Comparison of ENCODE assay signal across 7 mouse cellular contexts in the genomic region with DNA sequence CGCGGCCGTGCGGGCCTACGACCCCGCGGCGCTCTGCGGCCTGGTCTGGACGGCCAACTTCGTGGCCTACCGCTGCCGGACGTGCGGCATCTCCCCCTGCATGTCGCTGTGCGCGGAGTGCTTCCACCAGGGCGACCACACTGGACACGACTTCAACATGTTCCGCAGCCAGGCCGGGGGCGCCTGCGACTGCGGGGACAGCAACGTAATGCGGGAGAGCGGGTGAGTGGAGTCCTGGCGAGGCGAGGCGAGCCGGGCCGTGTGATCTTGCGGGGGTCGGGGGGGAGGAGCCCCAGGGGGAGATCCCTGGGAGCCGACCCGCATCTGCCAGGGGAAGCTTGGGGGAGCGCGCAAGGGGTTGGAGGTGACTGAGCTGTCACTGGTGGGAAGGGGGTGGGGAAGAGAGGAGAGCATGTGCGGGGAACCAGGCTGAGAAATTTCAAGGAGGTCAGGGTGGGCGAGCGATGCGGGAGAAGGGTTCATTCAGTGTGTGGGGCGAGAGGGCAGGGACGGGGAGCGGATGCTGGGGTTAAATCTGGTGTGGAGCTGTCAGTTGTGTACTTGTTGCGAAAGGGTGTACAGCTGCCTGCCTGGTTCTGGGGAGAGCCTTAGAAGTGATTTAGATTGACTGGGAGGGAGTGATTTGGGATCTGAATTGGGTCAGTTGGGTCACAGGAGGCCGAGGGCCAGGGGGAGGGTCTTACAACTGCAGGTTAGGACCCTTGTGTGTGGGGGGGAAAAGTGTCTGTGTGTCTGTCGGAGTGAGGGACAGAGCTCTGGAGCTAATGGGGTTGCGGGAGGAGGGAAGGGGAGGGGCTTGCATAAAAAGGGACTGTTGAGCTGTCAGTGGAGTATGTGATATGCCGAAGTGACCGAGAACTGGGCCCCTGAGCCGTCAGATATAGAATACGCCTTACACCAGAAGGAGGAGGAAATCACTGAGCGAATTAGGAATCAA. TPM values are rescaled to one million over a fixed set of nuclear protein-coding genes. Genes with fewer than 3 reads are reported as not detected.
DNase-seq lines count a peak whose midpoint lies in the region; ATAC-seq lines count a peak whose summit lies in the region.

No protein-coding gene starts in this region.

- ATAC-seq in intestine, embryonic 16.5 days = peak; percentile 84

- peak; percentile 75 for DNase-seq in adrenal gland, postnatal 10 days
- DNase-seq in embryo, embryonic 11 days = peak; percentile 53
- peak; percentile 35 to 58 for DNase-seq in gastrocnemius, postnatal 4 days (ENCODE audit: low spot score in 2 of 2)
- DNase-seq in left cerebral cortex, postnatal 36 days (ENCODE audit: low spot score in 2 of 2) = peak; percentile 42 to 58
- peak; percentile 49 for DNase-seq in mesoderm, embryonic 11.5 days (ENCODE audit: low read depth, low spot score)
- DNase-seq in right cerebral cortex, postnatal 36 days (ENCODE audit: low spot score in 2 of 2) = peak; percentile 29 to 41

- peak overlapping the region; percentile 99 for H3K9ac ChIP-seq in intestine, embryonic 16.5 days (ENCODE audit: low read depth, low read length)

- intact Hi-C loops in left cerebral cortex, postnatal 36 days (cut with DNase I) = no loop called here

- no peaks in the 10 kb centered on the region for H3K36me3 ChIP-seq in intestine, embryonic 16.5 days (ENCODE audit: control insufficient read depth, insufficient read depth, low read length)

- no peaks in the 10 kb centered on the region for H3K27me3 ChIP-seq in intestine, embryonic 16.5 days (replicated peaks; ENCODE audit: control insufficient read depth, insufficient read depth, low read length)

- peak overlapping the region; percentile 92 for H3K27ac ChIP-seq in intestine, embryonic 16.5 days (ENCODE audit: low read length)

- peak overlapping the region; percentile 77 for H3K4me2 ChIP-seq in intestine, embryonic 16.5 days (ENCODE audit: low read depth, low read length)

- under 1% methylated on average over 55 of the region's 55 CpGs for WGBS in intestine, embryonic 16.5 days

- H3K4me1 ChIP-seq in intestine, embryonic 16.5 days (ENCODE audit: control insufficient read depth, insufficient read depth, low read length) = peaks cover 5% of the 10 kb centered on the region; the same call in 1 of the 2 replicates

- peak overlapping the region; percentile 99 for H3K4me3 ChIP-seq in intestine, embryonic 16.5 days (ENCODE audit: low read length)

- no peaks in the 10 kb centered on the region for H3K9me3 ChIP-seq in intestine, embryonic 16.5 days (ENCODE audit: control insufficient read depth, low read length)

RNA-seq across cellular contexts. Expression of a gene that starts 0.9 kb away (rescaled TPM):
- total RNA-seq in adrenal gland, postnatal 10 days (2021) = 10 to 100 TPM; 67.0 to 84.1 TPM
- 100 to 1,000 TPM in 1 of 2 experiments, 10 to 100 TPM in 1; 95.3 to 106 TPM for total RNA-seq in gastrocnemius, postnatal 4 days (2021)
- 8.3 and 11.1 TPM in 2 replicates for polyA plus RNA-seq in intestine, embryonic 16.5 days (2015; fragmentation: Nextera tagmentation; extraction: Ambion mirVana)
- 100 to 1,000 TPM; 132 to 159 TPM for total RNA-seq in left cerebral cortex, postnatal 36 days (2021)

RNA-seq across cellular contexts. Expression of a gene that starts 12.5 kb away (rescaled TPM):
- total RNA-seq in adrenal gland, postnatal 10 days (2021) = 10 to 100 TPM; 22.6 to 28.9 TPM
- total RNA-seq in gastrocnemius, postnatal 4 days (2021) = 10 to 100 TPM; 14.3 to 14.8 TPM
- 36.7 and 38.5 TPM in 2 replicates for polyA plus RNA-seq in intestine, embryonic 16.5 days (2015; fragmentation: Nextera tagmentation; extraction: Ambion mirVana)
- total RNA-seq in left cerebral cortex, postnatal 36 days (2021) = 10 to 100 TPM; 11.4 to 12.8 TPM

RNA-seq across cellular contexts. Expression of a gene that starts 36.5 kb away (rescaled TPM):
- total RNA-seq in adrenal gland, postnatal 10 days (2021) = 100 to 1,000 TPM; 151 to 160 TPM
- 100 to 1,000 TPM; 123 to 143 TPM for total RNA-seq in gastrocnemius, postnatal 4 days (2021)
- 223 and 249 TPM in 2 replicates for polyA plus RNA-seq in intestine, embryonic 16.5 days (2015; fragmentation: Nextera tagmentation; extraction: Ambion mirVana)
- total RNA-seq in left cerebral cortex, postnatal 36 days (2021) = 100 to 1,000 TPM; 111 to 126 TPM

Comparison
In these comparisons a context has a peak if more than half of its experiments do, and no peak if none do; other contexts are left out.
1. Peak in every context shown above with its lines: DNase-seq, ATAC-seq, H3K4me3 ChIP-seq and H3K27ac ChIP-seq.